Mouse (Mus musculus): ENCODE measurements around the gene Opcml. TPM values are rescaled to one million over a fixed set of nuclear protein-coding genes. Genes with fewer than 3 reads are reported as not detected.

Gene Opcml
- polyA plus RNA-seq, 1 experiment from 2014 or later, result not detected

DNA sequence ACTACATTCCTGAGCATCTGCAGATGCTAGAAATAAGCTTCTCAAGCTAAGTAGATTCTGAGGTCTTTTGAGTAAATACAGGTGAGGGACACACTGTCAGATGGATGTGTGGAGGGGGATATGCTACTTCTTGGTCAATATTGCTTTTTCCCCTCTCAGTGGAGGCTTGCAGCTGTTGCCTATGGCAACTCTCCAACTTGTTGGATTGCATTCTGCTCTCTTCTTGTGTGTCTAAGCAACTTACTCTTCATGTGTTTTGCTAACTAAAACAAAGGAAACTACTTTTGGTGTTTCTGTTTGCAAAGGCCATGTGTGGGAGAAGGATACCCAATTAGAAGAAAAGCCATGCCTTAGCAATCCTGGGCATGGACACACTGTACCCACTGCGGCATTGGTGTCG is 406.0 kb downstream of the Opcml start:
- no peaks in the 10 kb centered on the region for H3K36me3 ChIP-seq (ENCODE audit: inconsistent target)
- no peak overlapping the region for H3K27ac ChIP-seq
- no peaks in the 10 kb centered on the region for H3K79me2 ChIP-seq (ENCODE audit: inconsistent target)
- 88% methylated on average over 2 of the region's 2 CpGs for WGBS (ENCODE audit: missing documents)
- no peak overlapping the region for H3K4me3 ChIP-seq (ENCODE audit: inconsistent target)

GRCm38 (mm10) chr9:28197061-28197460 is 406.5 kb downstream of the Opcml start:
- no peaks in the 10 kb centered on the region for H3K36me3 ChIP-seq (ENCODE audit: inconsistent target)
- WGBS (ENCODE audit: missing documents), result 37% methylated on average over 2 of the region's 2 CpGs
- no peak overlapping the region for H3K4me3 ChIP-seq (ENCODE audit: inconsistent target)
- no peaks in the 10 kb centered on the region for H3K79me2 ChIP-seq (ENCODE audit: inconsistent target)
- H3K27ac ChIP-seq, result no peak overlapping the region

DNA sequence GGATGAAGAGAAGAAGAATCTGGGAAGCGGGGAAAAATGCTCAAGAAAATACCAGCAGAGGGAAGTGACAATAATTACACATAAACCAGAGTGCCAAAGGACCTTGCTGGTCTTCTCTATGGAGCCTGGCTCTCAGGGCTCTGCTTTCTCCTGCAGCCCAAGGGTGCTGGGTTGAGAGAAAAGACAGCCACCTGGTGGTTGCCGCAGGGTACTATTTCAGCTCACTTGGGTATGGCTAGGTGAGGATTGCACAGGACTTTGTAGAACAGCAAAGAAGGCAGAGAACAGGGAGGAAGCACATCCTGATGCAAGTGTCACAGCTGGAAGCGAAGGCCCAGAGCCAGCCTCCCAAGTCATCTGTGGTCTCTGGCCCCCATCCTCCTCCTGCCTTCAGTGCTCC is 407.1 kb downstream of the Opcml start:
- Histone ChIP-seq H3K79me2 (ENCODE audit: inconsistent target) (no peaks in the 10 kb centered on the region), H3K36me3 (ENCODE audit: inconsistent target) (no peaks in the 10 kb centered on the region), H3K27ac (no peak overlapping the region), H3K4me3 (ENCODE audit: inconsistent target) (no peak overlapping the region)
- 51% methylated on average over 3 of the region's 3 CpGs for WGBS (ENCODE audit: missing documents)

DNA sequence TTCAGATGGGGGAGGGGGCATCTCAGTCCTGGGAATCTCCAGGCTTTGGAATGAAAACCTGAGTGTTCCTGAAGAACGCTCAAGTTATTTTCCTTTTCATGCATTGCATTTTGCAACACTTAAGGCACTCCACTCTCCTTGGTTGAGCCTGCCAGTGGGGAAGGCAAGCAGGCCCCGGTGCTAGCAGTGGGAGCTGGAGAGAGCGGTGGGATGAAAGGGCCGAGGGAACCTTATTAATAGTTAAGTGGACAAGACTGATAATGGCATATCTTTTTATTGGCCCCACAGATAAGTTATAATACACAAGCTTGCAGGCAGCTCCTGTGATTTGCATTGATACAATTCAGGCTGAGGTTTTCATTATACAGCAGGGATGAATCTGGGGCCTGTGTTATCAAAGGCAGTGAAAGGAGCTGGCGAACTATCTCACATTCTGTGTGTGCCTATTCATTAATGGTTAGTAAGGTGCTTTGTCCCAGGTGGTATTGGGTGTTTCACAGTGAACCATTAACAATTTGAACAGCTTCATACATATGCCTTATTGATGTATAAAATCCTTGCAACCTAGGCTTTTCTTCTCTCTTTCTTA is 407.6 kb downstream of the Opcml start:
- H3K27ac ChIP-seq, result no peak overlapping the region
- WGBS (ENCODE audit: missing documents), result 89% methylated on average over 5 of the region's 5 CpGs
- H3K36me3 ChIP-seq (ENCODE audit: inconsistent target), result no peaks in the 10 kb centered on the region
- H3K4me3 ChIP-seq (ENCODE audit: inconsistent target), result no peak overlapping the region
- H3K79me2 ChIP-seq (ENCODE audit: inconsistent target), result no peaks in the 10 kb centered on the region

DNA sequence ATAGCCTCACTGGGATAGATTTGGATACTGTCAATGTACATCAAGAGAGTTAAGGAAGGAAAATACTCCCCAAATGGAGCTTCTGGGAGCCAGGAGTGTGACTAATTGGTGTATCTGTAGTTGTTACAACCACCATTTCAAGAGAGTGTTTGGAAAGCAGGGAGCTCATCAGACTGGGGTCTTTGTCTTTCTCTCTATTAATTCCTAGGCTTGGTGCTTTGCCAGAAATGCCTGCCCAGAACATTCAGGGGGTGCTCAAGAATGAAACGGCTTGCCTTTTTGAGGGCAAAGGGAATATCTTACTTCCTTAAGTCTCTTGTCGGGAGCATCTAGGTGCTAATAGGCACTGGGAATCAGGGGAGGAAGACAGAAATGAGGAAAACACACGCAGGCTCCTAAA is 416.9 kb downstream of the Opcml start:
- no peak overlapping the region for H3K27ac ChIP-seq
- WGBS (ENCODE audit: missing documents), result 79% methylated on average over 3 of the region's 3 CpGs

DNA sequence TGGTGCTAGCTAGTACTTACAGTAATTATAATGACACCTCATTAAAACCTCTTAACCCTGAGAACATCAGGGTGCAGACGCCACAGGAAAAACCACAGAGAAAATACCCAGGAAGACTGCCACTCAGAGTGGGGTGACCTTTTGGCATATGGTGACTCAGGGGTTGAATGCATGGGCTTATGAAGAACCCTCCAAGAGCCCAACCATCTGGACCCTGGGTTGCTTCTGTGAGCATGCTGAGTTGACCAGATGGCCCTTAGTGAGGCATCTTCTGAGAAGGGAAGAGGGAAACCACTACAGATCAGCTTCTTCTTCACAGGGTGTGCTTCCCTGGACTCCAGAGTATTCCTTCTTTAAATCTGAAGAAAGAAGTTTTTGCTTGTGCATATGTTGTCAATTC is 418.1 kb downstream of the Opcml start:
- no peaks in the 10 kb centered on the region for H3K79me2 ChIP-seq (ENCODE audit: inconsistent target)
- 88% methylated on average over 1 of the region's 1 CpGs for WGBS (ENCODE audit: missing documents)

More for the DNA sequence above, 416.9 kb downstream of the Opcml start:
- H3K4me3 ChIP-seq (ENCODE audit: inconsistent target), result no peak overlapping the region
- H3K79me2 ChIP-seq (ENCODE audit: inconsistent target), result no peaks in the 10 kb centered on the region
- H3K36me3 ChIP-seq (ENCODE audit: inconsistent target), result no peaks in the 10 kb centered on the region

GRCm38 (mm10) chr9:28211877-28212276 is 421.3 kb downstream of the Opcml start:
- no peak overlapping the region for H3K27ac ChIP-seq
- WGBS (ENCODE audit: missing documents), result 70% methylated on average over 1 of the region's 1 CpGs
- H3K4me3 ChIP-seq (ENCODE audit: inconsistent target), result no peak overlapping the region
- no peaks in the 10 kb centered on the region for H3K79me2 ChIP-seq (ENCODE audit: inconsistent target)
- H3K36me3 ChIP-seq (ENCODE audit: inconsistent target), result no peaks in the 10 kb centered on the region

More for the DNA sequence above, 418.1 kb downstream of the Opcml start:
- no peak overlapping the region for H3K4me3 ChIP-seq (ENCODE audit: inconsistent target)
- H3K27ac ChIP-seq, result no peak overlapping the region
- H3K36me3 ChIP-seq (ENCODE audit: inconsistent target), result no peaks in the 10 kb centered on the region

DNA sequence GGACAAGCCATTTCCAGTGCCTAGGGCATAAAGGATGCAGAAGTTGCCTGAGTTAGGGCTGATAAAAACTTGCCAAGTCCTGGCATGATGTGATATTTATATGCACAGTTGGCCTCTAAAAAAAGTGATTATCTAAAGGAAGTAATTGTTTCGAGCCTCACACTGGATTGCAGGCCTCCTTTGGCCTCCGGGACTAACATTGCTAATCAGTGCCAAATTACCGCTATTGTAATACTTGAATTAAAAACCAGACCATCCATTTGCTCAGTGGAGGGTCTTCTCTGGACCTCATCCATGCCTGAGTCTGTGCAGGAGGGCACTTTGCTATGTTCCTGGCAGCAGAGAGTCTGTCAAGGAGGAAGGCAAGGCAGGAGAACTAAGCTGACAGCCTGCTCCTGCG is 423.3 kb downstream of the Opcml start:
- no peak overlapping the region for H3K27ac ChIP-seq
- no peaks in the 10 kb centered on the region for H3K79me2 ChIP-seq (ENCODE audit: inconsistent target)
- H3K36me3 ChIP-seq (ENCODE audit: inconsistent target), result no peaks in the 10 kb centered on the region
- H3K4me3 ChIP-seq (ENCODE audit: inconsistent target), result no peak overlapping the region
- 71% methylated on average over 4 of the region's 4 CpGs for WGBS (ENCODE audit: missing documents)

- Histone ChIP-seq H3K4me3 (ENCODE audit: inconsistent target) (no peak overlapping the region), H3K27ac (no peak overlapping the region), H3K79me2 (ENCODE audit: inconsistent target) (no peaks in the 10 kb centered on the region), H3K36me3 (ENCODE audit: inconsistent target) (no peaks in the 10 kb centered on the region)
- WGBS (ENCODE audit: missing documents), result 83% methylated on average over 2 of the region's 2 CpGs
Measured at GRCm38 (mm10) chr9:28218026-28218646, 427.6 kb downstream of the Opcml start.

DNA sequence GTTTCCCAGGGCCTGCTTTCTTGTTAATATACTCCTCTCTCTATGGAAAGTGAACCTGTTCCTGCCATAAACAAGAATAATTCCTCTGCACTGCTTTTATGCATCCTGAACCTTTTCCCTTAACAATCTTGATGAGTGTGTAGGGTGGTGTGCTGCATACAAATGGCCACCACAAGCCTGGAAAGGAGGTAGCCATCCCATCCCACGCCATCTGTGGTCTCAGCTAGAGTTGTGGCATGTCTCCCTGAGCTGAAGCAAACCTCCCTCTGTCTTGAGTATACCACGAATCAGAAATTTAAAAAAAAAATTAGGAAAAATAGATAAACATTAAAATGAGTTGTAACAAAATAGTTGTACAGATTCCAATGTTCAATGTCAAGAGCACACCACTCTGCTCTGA is 432.2 kb downstream of the Opcml start:
- 64% methylated on average over 2 of the region's 2 CpGs for WGBS (ENCODE audit: missing documents)
- no peak overlapping the region for H3K27ac ChIP-seq

DNA sequence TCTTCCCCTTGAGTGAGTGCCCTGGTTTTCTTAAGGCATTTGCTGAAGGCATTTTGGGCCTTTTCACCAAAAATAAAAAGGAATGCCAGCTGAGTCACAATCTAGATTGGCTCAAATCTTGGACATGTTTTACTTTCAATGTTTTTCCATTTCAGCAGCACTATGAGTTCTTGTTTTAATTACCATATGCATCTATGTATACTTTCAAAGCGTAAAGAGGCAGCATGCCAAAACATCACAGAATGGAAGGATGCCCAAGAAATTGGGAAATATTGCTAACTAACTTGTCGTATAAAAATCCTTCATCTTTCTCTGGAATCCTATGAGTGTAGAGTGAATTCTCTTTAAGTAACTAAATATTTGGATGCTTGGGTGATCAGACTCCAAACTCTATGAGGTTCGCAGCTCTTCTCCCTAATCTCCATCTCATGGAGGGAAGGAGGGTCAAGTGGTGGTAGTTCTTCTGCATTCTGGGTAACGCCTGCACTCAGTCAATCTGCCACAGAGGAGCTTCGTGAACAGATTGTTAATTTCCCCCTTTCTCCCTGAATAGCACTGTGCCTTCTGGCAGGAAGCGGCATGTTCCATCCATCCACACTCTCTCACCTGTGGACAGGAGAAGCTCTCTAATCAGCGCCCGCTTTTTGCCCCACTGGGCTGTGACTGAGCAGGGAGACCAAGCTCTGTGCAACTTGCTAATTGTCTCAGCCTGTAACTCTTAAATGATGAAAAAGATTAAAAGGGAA is 435.4 kb downstream of the Opcml start:
- Histone ChIP-seq H3K79me2 (ENCODE audit: inconsistent target) (no peaks in the 10 kb centered on the region), H3K27ac (no peak overlapping the region), H3K36me3 (ENCODE audit: inconsistent target) (no peaks in the 10 kb centered on the region), H3K4me3 (ENCODE audit: inconsistent target) (no peak overlapping the region)
- WGBS (ENCODE audit: missing documents), result 93% methylated on average over 8 of the region's 8 CpGs

More for the DNA sequence above, 432.2 kb downstream of the Opcml start:
- no peaks in the 10 kb centered on the region for H3K79me2 ChIP-seq (ENCODE audit: inconsistent target)
- H3K36me3 ChIP-seq (ENCODE audit: inconsistent target), result no peaks in the 10 kb centered on the region
- H3K4me3 ChIP-seq (ENCODE audit: inconsistent target), result no peak overlapping the region

GRCm38 (mm10) chr9:28226570-28226951 is 436.0 kb downstream of the Opcml start:
- no peaks in the 10 kb centered on the region for H3K79me2 ChIP-seq (ENCODE audit: inconsistent target)
- WGBS (ENCODE audit: missing documents), result 87% methylated on average over 5 of the region's 5 CpGs

DNA sequence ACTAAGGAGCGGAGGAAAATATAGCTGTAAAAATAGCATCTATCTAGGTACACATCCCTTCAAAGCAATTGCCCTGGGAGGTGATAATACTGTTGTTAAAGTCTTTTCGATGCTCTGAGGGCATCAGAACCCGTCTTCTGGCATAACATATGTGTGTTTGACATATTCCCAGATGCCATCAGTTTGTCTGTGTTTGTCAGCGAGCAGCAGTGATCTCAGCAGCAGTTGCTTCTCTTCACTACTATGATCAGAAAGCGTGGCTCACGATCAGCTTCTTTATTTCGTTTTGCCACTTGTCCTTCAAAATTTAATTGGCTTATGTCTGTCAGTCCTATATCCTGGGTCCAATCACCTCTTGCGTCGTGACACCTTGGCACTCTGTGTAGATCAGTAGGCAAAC is 447.9 kb downstream of the Opcml start:
- WGBS (ENCODE audit: missing documents), result 89% methylated on average over 9 of the region's 9 CpGs
- no peak overlapping the region for H3K4me3 ChIP-seq (ENCODE audit: inconsistent target)

More at GRCm38 (mm10) chr9:28226570-28226951, 436.0 kb downstream of the Opcml start:
- no peak overlapping the region for H3K4me3 ChIP-seq (ENCODE audit: inconsistent target)
- no peak overlapping the region for H3K27ac ChIP-seq
- no peaks in the 10 kb centered on the region for H3K36me3 ChIP-seq (ENCODE audit: inconsistent target)

GRCm38 (mm10) chr9:28247742-28248503 is 457.3 kb downstream of the Opcml start:
- no peak overlapping the region for H3K27ac ChIP-seq

More for the DNA sequence above, 447.9 kb downstream of the Opcml start:
- no peaks in the 10 kb centered on the region for H3K36me3 ChIP-seq (ENCODE audit: inconsistent target)
- no peak overlapping the region for H3K27ac ChIP-seq
- no peaks in the 10 kb centered on the region for H3K79me2 ChIP-seq (ENCODE audit: inconsistent target)

More at GRCm38 (mm10) chr9:28247742-28248503, 457.3 kb downstream of the Opcml start:
- H3K36me3 ChIP-seq (ENCODE audit: inconsistent target), result no peaks in the 10 kb centered on the region
- whole genome bisulfite sequencing (ENCODE audit: missing documents), result 62% methylated on average over 7 of the region's 7 CpGs
- H3K4me3 ChIP-seq (ENCODE audit: inconsistent target), result no peak overlapping the region
- no peaks in the 10 kb centered on the region for H3K79me2 ChIP-seq (ENCODE audit: inconsistent target)

All from macrophage (primary cell).